Mouse (Mus musculus) ES-Bruce4 (cell line): ENCODE data around the gene Samd3.

Experiments used
- CTCF ChIP-seq: IDR thresholded peaks from one replicate; pipeline ENCODE4 v1.8.1; 2011; ENCODE audit warnings: low read depth, low read length
- POLR2A ChIP-seq: IDR thresholded peaks from one replicate; pipeline ENCODE4 v1.8.1; 2011; ENCODE audit warnings: low read length; ENCODE audit not compliant: insufficient read depth

DNA sequence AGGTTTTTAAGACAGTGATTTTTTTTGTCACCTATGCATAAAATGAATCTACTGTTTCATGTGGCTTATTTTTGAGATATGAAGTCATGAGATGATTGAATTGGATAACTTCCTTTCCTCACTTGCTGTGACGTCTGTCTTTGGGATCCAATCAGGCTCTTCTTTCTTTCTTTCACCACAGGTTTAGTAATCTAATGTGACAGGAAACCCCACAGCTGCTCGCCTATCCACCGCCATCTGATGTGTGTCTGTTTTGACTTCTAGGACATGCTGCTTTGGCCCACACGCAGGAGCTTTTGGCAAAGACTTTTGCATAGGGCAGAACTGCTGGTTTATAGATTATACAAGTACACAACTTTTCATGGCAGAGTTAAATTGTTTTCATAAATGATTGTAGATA is 30.4 kb downstream of the Samd3 start:
- TF ChIP-seq CTCF (no peak), POLR2A (no peak)
